Mouse (Mus musculus) stomach, embryonic 14.5 days (tissue): ENCODE data around the gene Ush2a. TPM values are rescaled to one million over a fixed set of nuclear protein-coding genes. Genes with fewer than 3 reads are reported as not detected.

Experiments
- ATAC-seq: fragments of 200-750 bp; cut with Nextera tagmentation; 2 replicates; pipeline ENCODE4 v1.8.0; 2017; ENCODE audit warnings: low read depth, moderate TSS enrichment; ENCODE audit not compliant: insufficient number of reproducible peaks, insufficient read depth, low FRiP score
- H3K27ac ChIP-seq: fragments of 300-500 bp; sonication (generic); 2 replicates; pipeline ENCODE4 v1.5.1; 2014; ENCODE audit warnings: mild to moderate bottlenecking, low read length, moderate library complexity, mixed read lengths
- H3K27me3 ChIP-seq: fragments of 300-500 bp; sonication (generic); 2 replicates; pipeline ENCODE4 v1.6.1; 2014; ENCODE audit warnings: low read length, control low read depth, mixed read lengths; ENCODE audit not compliant: control insufficient read depth, insufficient read depth
- H3K36me3 ChIP-seq: fragments of 300-500 bp; sonication (generic); 2 replicates; pipeline ENCODE4 v1.6.1; 2014; ENCODE audit warnings: mild to moderate bottlenecking, control low read depth, low read length, moderate library complexity, mixed read lengths; ENCODE audit not compliant: control insufficient read depth, insufficient read depth
- H3K4me1 ChIP-seq: fragments of 300-500 bp; sonication (generic); 2 replicates; pipeline ENCODE4 v1.6.1; 2014; ENCODE audit warnings: low read length, control low read depth, mixed read lengths; ENCODE audit not compliant: control insufficient read depth, insufficient read depth
- H3K4me2 ChIP-seq: fragments of 300-500 bp; sonication (generic); replicated peaks from 2 replicates; pipeline ENCODE4 v1.6.1; 2014; ENCODE audit warnings: low read depth, low read length, control low read depth
- H3K4me3 ChIP-seq: fragments of 300-500 bp; sonication (generic); 2 replicates; pipeline ENCODE4 v1.5.1; 2014; ENCODE audit warnings: low read depth, low read length, control low read depth
- H3K9ac ChIP-seq: fragments of 300-500 bp; sonication (generic); replicated peaks from 2 replicates; pipeline ENCODE4 v1.6.1; 2014; ENCODE audit warnings: low read depth, mild to moderate bottlenecking, control low read depth, low read length, moderate library complexity, mixed read lengths
- H3K9me3 ChIP-seq: fragments of 300-500 bp; sonication (generic); 2 replicates; pipeline ENCODE4 v1.6.1; 2016; ENCODE audit warnings: low read depth, low read length, control low read depth; ENCODE audit not compliant: control insufficient read depth
- WGBS: fragments of 180-500 bp; shearing (Covaris S2); extraction: QIAGEN DNeasy Blood & Tissue Kit; methylation state at CpG from one replicate; pipeline ENCODE4 v1.1.7; 2014; 5-methylcytosine and 5-hydroxymethylcytosine counted together
- polyA plus RNA-seq: library from polyadenylated mRNA; unstranded; fragments of >200 nt; fragmentation: Nextera tagmentation; extraction: Ambion mirVana; gene quantifications from 2 replicates; pipeline ENCODE4 v1.2.1, GENCODE M21; 2014

Ush2a gene
- polyA plus RNA-seq, 1 experiment from 2014 or later = not detected

DNA sequence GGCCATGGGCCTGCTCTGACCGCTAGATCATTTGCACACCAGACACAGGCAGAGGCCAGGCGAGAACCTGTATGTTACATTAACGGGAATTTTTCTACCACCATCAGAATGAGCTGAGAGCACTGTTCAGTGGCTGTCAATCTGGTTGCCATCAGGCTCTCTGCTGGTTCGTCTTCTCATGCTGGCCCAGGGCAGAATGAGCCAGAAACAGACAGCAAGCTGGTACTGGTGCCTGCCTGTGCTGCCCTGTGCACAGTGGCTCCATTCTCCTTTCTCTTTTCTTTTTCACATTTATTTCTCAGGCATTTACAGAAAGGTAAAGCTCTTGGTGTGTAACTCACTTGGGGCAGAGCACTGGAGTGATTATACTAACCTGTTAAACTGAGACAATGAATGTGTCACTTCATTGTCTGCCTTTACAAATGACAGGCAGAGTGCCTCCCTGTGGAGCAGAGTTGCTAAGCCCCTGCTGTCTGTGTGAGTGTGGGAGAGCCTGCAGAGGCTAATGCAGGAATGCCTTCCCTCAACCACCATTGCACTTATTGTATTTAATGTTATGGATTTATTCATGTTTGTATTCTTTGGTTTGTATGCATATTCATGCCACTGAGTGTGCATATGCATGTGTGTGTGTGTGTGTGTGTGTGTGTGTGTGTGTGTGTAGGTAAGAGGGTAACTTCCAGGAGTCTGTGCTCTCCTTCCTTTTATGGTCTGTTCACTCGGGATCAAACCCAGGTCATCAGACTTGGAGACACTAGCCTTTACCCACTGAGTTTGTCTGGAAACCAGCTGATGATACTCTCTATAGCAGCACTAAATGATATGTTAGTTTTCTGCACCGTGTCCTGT, 1.3 kb upstream of the Ush2a start:
- ATAC-seq = no peak
- Histone ChIP-seq H3K9ac (no peak overlapping the region), H3K4me2 (no peak overlapping the region), H3K36me3 (no peaks in the 10 kb centered on the region), H3K9me3 (no peaks in the 10 kb centered on the region), H3K27ac (no peak overlapping the region), H3K4me3 (no peak overlapping the region), H3K4me1 (no peaks in the 10 kb centered on the region), H3K27me3 (no peaks in the 10 kb centered on the region)
- 71% methylated on average over 6 of the region's 6 CpGs for WGBS

DNA sequence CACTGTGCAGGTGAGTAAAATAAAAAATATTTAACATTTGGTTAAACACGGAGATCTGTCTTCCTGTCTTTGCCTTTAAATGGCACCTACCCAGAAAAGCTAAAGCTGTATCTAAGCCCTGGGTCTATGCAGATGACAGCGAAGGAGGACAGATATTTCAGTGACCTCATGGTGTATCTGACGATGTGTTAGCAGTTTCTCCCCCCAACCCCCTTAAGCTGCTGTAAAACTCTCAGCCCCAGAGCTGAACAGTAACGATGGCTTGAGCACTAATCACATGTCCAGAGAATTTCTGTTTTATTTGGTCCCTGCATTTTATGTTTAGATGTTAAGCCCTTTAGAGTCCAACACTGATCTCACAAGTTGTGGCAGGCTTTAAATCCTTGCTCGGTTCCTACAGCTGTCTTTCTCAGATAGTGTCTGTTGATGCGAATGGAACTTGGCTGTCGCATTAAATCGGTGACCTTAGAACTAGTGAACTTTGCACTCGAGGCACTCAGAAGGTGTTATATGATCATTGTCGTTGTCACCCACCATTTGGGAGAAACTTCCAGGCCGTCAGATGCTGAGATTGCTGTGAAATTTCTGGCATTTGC, 5.4 kb downstream of the Ush2a start:
- WGBS = 67% methylated on average over 11 of the region's 11 CpGs
- H3K27me3 ChIP-seq = no peaks in the 10 kb centered on the region
- no peak for ATAC-seq
- H3K27ac ChIP-seq = no peak overlapping the region
- no peaks in the 10 kb centered on the region for H3K9me3 ChIP-seq
- no peaks in the 10 kb centered on the region for H3K36me3 ChIP-seq
- H3K4me2 ChIP-seq = no peak overlapping the region
- no peak overlapping the region for H3K4me3 ChIP-seq
- no peak overlapping the region for H3K9ac ChIP-seq
- no peaks in the 10 kb centered on the region for H3K4me1 ChIP-seq

DNA sequence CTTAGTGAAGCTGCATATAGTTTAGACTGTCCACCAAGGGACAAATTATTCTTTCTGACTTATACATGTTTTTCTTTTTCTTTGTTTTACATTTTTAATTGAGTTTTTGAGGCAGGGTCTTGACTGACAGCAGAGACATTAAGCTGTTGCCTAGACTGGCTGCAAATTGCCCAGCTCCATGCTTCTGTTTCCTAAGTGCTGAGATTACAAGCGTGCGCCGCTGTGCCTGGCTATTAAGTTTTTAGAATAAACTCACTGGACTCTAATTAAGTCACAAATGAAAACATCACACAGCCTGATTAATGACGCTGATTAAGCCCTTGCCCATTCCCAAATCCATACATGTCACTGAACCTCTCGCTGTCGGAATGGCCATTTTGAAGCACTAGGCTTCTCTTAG, 7.2 kb downstream of the Ush2a start:
- no peak overlapping the region for H3K27ac ChIP-seq
- H3K27me3 ChIP-seq = no peaks in the 10 kb centered on the region
- no peaks in the 10 kb centered on the region for H3K36me3 ChIP-seq
- no peak overlapping the region for H3K9ac ChIP-seq
- H3K4me2 ChIP-seq = no peak overlapping the region
- H3K9me3 ChIP-seq = no peaks in the 10 kb centered on the region
- 69% methylated on average over 6 of the region's 6 CpGs for WGBS
- no peaks in the 10 kb centered on the region for H3K4me1 ChIP-seq
- no peak overlapping the region for H3K4me3 ChIP-seq
- no peak for ATAC-seq

DNA sequence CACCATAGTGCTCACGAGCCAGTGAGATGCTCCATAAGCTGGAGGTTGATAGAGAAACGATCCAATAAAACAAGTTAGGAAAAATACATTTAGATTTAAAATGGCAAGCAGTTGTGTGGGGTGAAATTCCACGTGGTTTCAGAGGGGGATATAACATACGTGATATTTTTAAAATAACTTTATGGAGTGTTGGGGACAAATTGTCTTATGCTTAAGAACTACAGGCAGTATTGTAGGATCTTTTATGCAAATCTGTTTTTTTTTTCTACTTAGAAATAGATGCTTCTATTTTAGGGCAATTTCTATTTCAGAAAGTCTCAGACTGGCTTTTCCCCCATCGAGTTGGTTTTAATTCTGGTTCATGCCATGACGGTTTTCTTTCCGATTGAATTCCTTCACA, 51.5 kb downstream of the Ush2a start:
- WGBS = 86% methylated on average over 7 of the region's 7 CpGs
- no peaks in the 10 kb centered on the region for H3K9me3 ChIP-seq
- no peaks in the 10 kb centered on the region for H3K27me3 ChIP-seq
- no peak overlapping the region for H3K4me2 ChIP-seq
- no peak overlapping the region for H3K27ac ChIP-seq
- H3K36me3 ChIP-seq = no peaks in the 10 kb centered on the region
- H3K4me1 ChIP-seq = no peaks in the 10 kb centered on the region
- no peak for ATAC-seq
- H3K4me3 ChIP-seq = no peak overlapping the region
- H3K9ac ChIP-seq = no peak overlapping the region

DNA sequence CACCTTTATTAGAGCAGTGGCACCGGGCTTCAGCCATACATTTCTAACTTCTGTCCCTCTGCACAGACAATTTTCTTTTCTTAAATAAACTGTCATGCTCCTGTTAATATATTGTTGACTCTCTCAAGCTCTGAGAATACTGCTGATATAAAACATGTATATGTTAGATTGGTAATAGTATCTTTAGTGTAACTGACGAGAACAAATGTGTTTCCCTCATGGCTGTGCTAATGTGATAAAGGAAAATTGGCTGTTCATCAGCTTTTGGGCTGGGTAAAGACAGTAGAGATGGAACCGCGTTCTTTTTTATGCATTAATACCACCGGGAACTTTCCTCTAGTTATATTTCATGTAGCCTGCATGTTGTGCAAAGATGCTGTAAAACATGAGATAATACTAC, 54.8 kb downstream of the Ush2a start:
- no peak overlapping the region for H3K9ac ChIP-seq
- no peaks in the 10 kb centered on the region for H3K9me3 ChIP-seq
- no peaks in the 10 kb centered on the region for H3K4me1 ChIP-seq
- H3K4me2 ChIP-seq = no peak overlapping the region
- no peak overlapping the region for H3K4me3 ChIP-seq
- H3K27me3 ChIP-seq = no peaks in the 10 kb centered on the region
- ATAC-seq = no peak
- 73% methylated on average over 5 of the region's 5 CpGs for WGBS
- H3K36me3 ChIP-seq = no peaks in the 10 kb centered on the region
- no peak overlapping the region for H3K27ac ChIP-seq

DNA sequence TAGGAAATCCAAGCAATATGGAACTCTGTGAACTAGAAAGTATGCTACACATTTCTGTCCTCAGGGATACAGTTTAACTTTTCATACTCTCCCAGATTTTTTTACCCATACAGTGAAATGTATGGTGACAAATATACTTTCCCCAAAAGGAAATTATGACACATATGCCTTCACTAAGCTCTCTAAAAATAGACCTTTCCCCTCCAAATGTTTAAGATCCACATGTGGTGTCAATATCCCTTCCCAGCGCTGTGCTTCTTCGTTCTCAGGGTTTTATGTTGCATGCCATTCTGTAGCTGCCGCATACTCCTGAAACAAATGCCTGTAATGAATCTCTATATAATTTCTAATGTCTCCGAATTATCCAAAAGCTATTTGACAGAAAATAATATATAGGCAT, 58.4 kb downstream of the Ush2a start:
- no peak overlapping the region for H3K9ac ChIP-seq
- 65% methylated on average over 4 of the region's 4 CpGs for whole genome bisulfite sequencing
- no peaks in the 10 kb centered on the region for H3K4me1 ChIP-seq
- no peaks in the 10 kb centered on the region for H3K9me3 ChIP-seq
- H3K36me3 ChIP-seq = no peaks in the 10 kb centered on the region
- H3K4me3 ChIP-seq = no peak overlapping the region
- ATAC-seq = no peak
- H3K27me3 ChIP-seq = no peaks in the 10 kb centered on the region
- no peak overlapping the region for H3K27ac ChIP-seq
- no peak overlapping the region for H3K4me2 ChIP-seq

DNA sequence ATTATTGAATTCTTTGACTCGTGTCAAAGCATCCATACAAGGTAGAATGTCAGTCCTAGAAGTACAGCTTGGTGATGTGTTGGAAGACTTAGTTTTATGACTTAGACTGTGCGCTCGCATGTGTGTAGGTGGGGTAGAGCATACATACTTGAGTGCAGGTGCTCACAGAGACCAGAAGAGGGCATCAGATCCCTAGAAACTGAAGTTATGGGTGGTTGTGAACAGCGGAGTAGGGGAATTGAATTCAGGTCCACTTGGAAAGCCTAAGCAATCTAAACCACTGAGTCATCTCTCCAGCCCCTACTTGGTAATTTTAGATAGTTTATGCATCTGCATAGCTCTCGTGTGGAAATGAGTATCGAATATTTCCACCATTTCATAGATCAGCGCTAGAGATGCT, 59.7 kb downstream of the Ush2a start:
- H3K9me3 ChIP-seq = no peaks in the 10 kb centered on the region
- H3K36me3 ChIP-seq = no peaks in the 10 kb centered on the region
- no peak overlapping the region for H3K4me3 ChIP-seq
- no peak overlapping the region for H3K27ac ChIP-seq
- no peak for ATAC-seq
- no peaks in the 10 kb centered on the region for H3K4me1 ChIP-seq
- H3K4me2 ChIP-seq = no peak overlapping the region
- H3K9ac ChIP-seq = no peak overlapping the region
- no peaks in the 10 kb centered on the region for H3K27me3 ChIP-seq
- WGBS = 85% methylated on average over 7 of the region's 7 CpGs

DNA sequence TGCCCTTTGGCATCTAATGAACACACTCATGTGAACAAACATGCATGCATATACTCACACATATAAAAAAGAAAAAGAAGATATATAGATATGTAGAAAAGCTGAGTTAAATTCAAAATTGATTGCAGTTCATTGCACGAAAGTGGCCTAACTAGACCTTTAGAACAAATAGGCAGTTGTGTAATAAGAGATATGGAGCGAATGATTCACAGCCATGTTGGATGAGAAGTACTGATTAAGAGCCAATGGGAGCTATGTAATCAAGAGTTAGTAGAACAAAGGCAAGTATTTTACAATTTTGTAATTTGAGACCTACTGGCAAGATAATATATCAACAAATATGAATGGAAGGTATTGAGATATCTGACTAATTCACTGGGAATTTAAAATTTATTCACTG, 68.6 kb downstream of the Ush2a start:
- no peak overlapping the region for H3K27ac ChIP-seq
- peak; percentile 18; the same call in 1 of the 2 replicates for ATAC-seq
- no peaks in the 10 kb centered on the region for H3K36me3 ChIP-seq
- H3K9me3 ChIP-seq = no peaks in the 10 kb centered on the region
- no peak overlapping the region for H3K4me3 ChIP-seq
- 79% methylated on average over 2 of the region's 2 CpGs for WGBS
- no peaks in the 10 kb centered on the region for H3K27me3 ChIP-seq
- no peak overlapping the region for H3K4me2 ChIP-seq
- H3K4me1 ChIP-seq = no peaks in the 10 kb centered on the region
- H3K9ac ChIP-seq = no peak overlapping the region
